Mouse (Mus musculus) CH12.LX (cell line): Measurements from ENCODE around the gene Htt. TPM values are rescaled to one million over a fixed set of nuclear protein-coding genes. Genes with fewer than 3 reads are reported as not detected.

Source experiments
- DNase-seq: peaks from one replicate; pipeline ENCODE4 v3.0.0-alpha.2; 2013; ENCODE audit errors: extremely low read depth
- H3K27ac ChIP-seq: 2 replicates; pipeline ENCODE4 v1.5.1; 2012; ENCODE audit warnings: low read depth, mild to moderate bottlenecking, control low read depth, moderate library complexity; ENCODE audit not compliant: insufficient read depth
- H3K27me3 ChIP-seq: replicated peaks from 2 replicates; pipeline ENCODE3; 2012; ENCODE audit warnings: inconsistent platforms
- H3K36me3 ChIP-seq, 2 experiments: replicated peaks in 1 of 2; 2 replicates each; pipeline versions ENCODE3 to v1.6.1; 2012; ENCODE audit warnings: inconsistent platforms in 1 of 2, low read length in 1 of 2, mild to moderate bottlenecking in 1 of 2, mixed read lengths in 1 of 2, moderate library complexity in 1 of 2; ENCODE audit not compliant: control insufficient read depth in 1 of 2, insufficient read depth in 1 of 2
- H3K4me1 ChIP-seq, 2 experiments: 2 replicates each; pipeline ENCODE4 v1.6.1; 2012; ENCODE audit warnings: inconsistent platforms in 1 of 2, moderate library complexity in 1 of 2; ENCODE audit not compliant: insufficient read depth in 2 of 2, control insufficient read depth in 1 of 2
- H3K4me2 ChIP-seq: 2 replicates; pipeline ENCODE4 v1.6.1; 2012; ENCODE audit warnings: low read depth, mild to moderate bottlenecking, control low read depth; ENCODE audit not compliant: poor library complexity, insufficient read depth, severe bottlenecking
- H3K4me3 ChIP-seq, 3 experiments: fragments of 150-350 bp in 1 of 3; sonication (generic) in 1 of 3; replicated peaks in 1 of 3; 2 replicates each; pipeline versions ENCODE3 to v1.5.1; 2011 to 2012; ENCODE audit warnings: low read depth in 2 of 3, low read length in 2 of 3, mild to moderate bottlenecking in 2 of 3, moderate library complexity in 2 of 3, control low read depth in 1 of 3, improper control_type of control experiment in 1 of 3, inconsistent platforms in 1 of 3, mixed read lengths in 1 of 3; ENCODE audit not compliant: poor library complexity in 1 of 3
- H3K79me2 ChIP-seq: replicated peaks from 2 replicates; pipeline ENCODE4 v1.6.1; 2012; ENCODE audit warnings: mild to moderate bottlenecking, moderate library complexity; ENCODE audit not compliant: control insufficient read depth, poor library complexity, insufficient read depth, severe bottlenecking; ENCODE audit errors: extremely low read depth
- H3K9ac ChIP-seq: 2 replicates; pipeline ENCODE4 v1.6.1; 2012; ENCODE audit warnings: low read depth, mild to moderate bottlenecking, control low read depth, moderate library complexity; ENCODE audit not compliant: insufficient read depth
- H3K9me3 ChIP-seq: replicated peaks from 2 replicates; pipeline ENCODE3; 2012; ENCODE audit warnings: low read length, inconsistent platforms, mixed read lengths
- CHD2 ChIP-seq: IDR thresholded peaks from 2 replicates; pipeline ENCODE4 v1.6.1; 2011; ENCODE audit warnings: low read length, improper control_type of control experiment
- CTCF ChIP-seq, 2 experiments: IDR thresholded peaks in 1 of 2; conservative IDR thresholded peaks in 1 of 2; 2 replicates each; pipeline ENCODE4 v1.5.1; 2011 to 2012; ENCODE audit warnings: low read depth in 2 of 2, low read length in 2 of 2, improper control_type of control experiment in 1 of 2, inconsistent platforms in 1 of 2, mild to moderate bottlenecking in 1 of 2, moderate library complexity in 1 of 2
- ELF1 ChIP-seq: IDR thresholded peaks from 2 replicates; pipeline ENCODE4 v1.6.1; 2014; ENCODE audit warnings: low read depth, mild to moderate bottlenecking, inconsistent platforms, low read length, improper control_type of control experiment
- EP300 ChIP-seq: IDR thresholded peaks from 2 replicates; pipeline ENCODE4 v1.6.1; 2011; ENCODE audit warnings: low read length, improper control_type of control experiment
- IRF4 ChIP-seq: IDR thresholded peaks from 2 replicates; pipeline ENCODE4 v1.6.1; 2014; ENCODE audit warnings: low read depth, mild to moderate bottlenecking, inconsistent platforms, low read length, improper control_type of control experiment
- MAFK ChIP-seq: IDR thresholded peaks from 2 replicates; pipeline ENCODE4 v1.6.1; 2011; ENCODE audit warnings: low read length, improper control_type of control experiment; ENCODE audit not compliant: insufficient replicate concordance
- MAZ ChIP-seq: IDR thresholded peaks from 2 replicates; pipeline ENCODE4 v1.6.1; 2012; ENCODE audit warnings: low read depth, mild to moderate bottlenecking, inconsistent platforms, low read length, improper control_type of control experiment, moderate library complexity
- MYC ChIP-seq: IDR thresholded peaks from 2 replicates; pipeline ENCODE4 v1.6.1; 2011; ENCODE audit warnings: low read depth, mild to moderate bottlenecking, improper control_type of control experiment, low read length
- NELFE ChIP-seq: IDR thresholded peaks from 2 replicates; pipeline ENCODE4 v1.6.1; 2011; ENCODE audit warnings: low read depth, low read length, improper control_type of control experiment
- NRF1 ChIP-seq: IDR thresholded peaks from 2 replicates; pipeline ENCODE4 v1.6.1; 2014; ENCODE audit warnings: low read depth, mild to moderate bottlenecking, inconsistent platforms, low read length, improper control_type of control experiment, moderate library complexity
- RAD21 ChIP-seq: IDR thresholded peaks from 2 replicates; pipeline ENCODE4 v1.6.1; 2011; ENCODE audit warnings: low read depth, mild to moderate bottlenecking, low read length, improper control_type of control experiment, moderate library complexity
- RCOR1 ChIP-seq: conservative IDR thresholded peaks from 2 replicates; pipeline ENCODE4 v1.6.1; 2012; ENCODE audit warnings: low read depth, mild to moderate bottlenecking, inconsistent platforms, low read length, improper control_type of control experiment
- SIN3A ChIP-seq: IDR thresholded peaks from 2 replicates; pipeline ENCODE4 v1.6.1; 2012; ENCODE audit warnings: low read length, improper control_type of control experiment, inconsistent platforms
- SMC3 ChIP-seq: IDR thresholded peaks from 2 replicates; pipeline ENCODE4 v1.6.1; 2011; ENCODE audit warnings: low read depth, low read length, improper control_type of control experiment
- TBP ChIP-seq: conservative IDR thresholded peaks from 2 replicates; pipeline ENCODE4 v1.6.1; 2011; ENCODE audit warnings: low read depth, low read length, improper control_type of control experiment
- UBTF ChIP-seq: IDR thresholded peaks from 2 replicates; pipeline ENCODE4 v1.6.1; 2012; ENCODE audit warnings: low read depth, mild to moderate bottlenecking, inconsistent platforms, low read length, improper control_type of control experiment, moderate library complexity
- USF1 ChIP-seq: IDR thresholded peaks from 2 replicates; pipeline ENCODE4 v1.6.1; 2014; ENCODE audit warnings: low read depth, mild to moderate bottlenecking, inconsistent platforms, low read length, improper control_type of control experiment
- ZC3H11A ChIP-seq: IDR thresholded peaks from 2 replicates; pipeline ENCODE4 v1.6.1; 2012; ENCODE audit warnings: low read depth, mild to moderate bottlenecking, inconsistent platforms, low read length, improper control_type of control experiment
- ZKSCAN1 ChIP-seq: IDR thresholded peaks from 2 replicates; pipeline ENCODE4 v1.6.1; 2012; ENCODE audit warnings: low read depth, inconsistent platforms, low read length, improper control_type of control experiment, borderline replicate concordance
- ZNF384 ChIP-seq: IDR thresholded peaks from 2 replicates; pipeline ENCODE4 v1.6.1; 2012; ENCODE audit warnings: low read depth, low read length, improper control_type of control experiment, inconsistent platforms
- dilution Hi-C: fragments of 300-500 bp; cut with MboI; formaldehyde crosslinking; loops from 2 replicates; pipeline ENCODE4 v1.14.3; 2020; ENCODE audit warnings: low sequenced_read_pairs; ENCODE audit not compliant: extremely low pct_unique_long_range_greater_than_20kb, extremely low pct_ligation_motif_present
- in situ Hi-C: fragments of 300-500 bp; cut with MboI; formaldehyde crosslinking; loops from 3 replicates; pipeline ENCODE4 v1.14.3; 2019; ENCODE audit warnings: low sequenced_read_pairs, low pct_ligation_motif_present, low pct_unique_long_range_greater_than_20kb, mixed read lengths
- polyA plus RNA-seq: library from polyadenylated mRNA; unstranded; fragments of >175 nt; gene quantifications from 2 replicates; pipeline ENCODE4 v1.2.1, GENCODE M21; 2012; ENCODE audit warnings: low read depth; ENCODE audit not compliant: insufficient read length
- total RNA-seq, 2 experiments: library from RNA; depleted of rRNA; stranded (reverse); fragments of 300-350 nt in 1 of 2; fragments of >200 nt in 1 of 2; gene quantifications; 2 replicates each; pipeline ENCODE4 v1.2.3; 2012 to 2014

The Htt gene
- total and polyA plus RNA-seq, 3 experiments = 10.2 to 18.1 (median 18.1) TPM

- H3K36me3 ChIP-seq = peaks cover 0 to 31% of the 10 kb centered on the region in 2 experiments
- peak; percentile 63 for DNase-seq
- H3K79me2 ChIP-seq = no peaks in the 10 kb centered on the region
- H3K4me1 ChIP-seq = peaks cover 0 to 7% of the 10 kb centered on the region in 2 experiments; a peak in 1 of 4 replicates
- no peak overlapping the region for H3K27ac ChIP-seq
- H3K9ac ChIP-seq = no peak overlapping the region
- H3K4me2 ChIP-seq = no peak overlapping the region
- dilution Hi-C loops (no loop called here), in situ Hi-C loops (loop anchor here (5.0 kb wide), 1 partner anchor 122 kb away; no protein-coding TSS in a partner anchor)
- no peak overlapping the region for H3K4me3 ChIP-seq
- H3K9me3 ChIP-seq = no peaks in the 10 kb centered on the region
- TF ChIP-seq MAZ (0 out of 2 replicates have a peak, but pooled peaks have one; percentile 29), CHD2 (no peak), ZC3H11A (peak; percentile 34; the same call in 1 of the 2 replicates), NELFE (0 out of 2 replicates have a peak, but pooled peaks have one; percentile 21), IRF4 (peak; percentile 21; the same call in 1 of the 2 replicates), NRF1 (peak; percentile 42; the same call in 1 of the 2 replicates), SIN3A (no peak), SMC3 (peak; percentile 87), ELF1 (0 out of 2 replicates have a peak, but pooled peaks have one; percentile 28), UBTF (no peak), MAFK (0 out of 2 replicates have a peak, but pooled peaks have one; percentile 5), RAD21 (peak; percentile 80), CTCF (conservative IDR thresholded peaks at IDR 0.05 in 1 of 2, IDR thresholded peaks at IDR 0.05 in 1 of 2; ENCODE audit: low read depth in 2 of 2, low read length in 2 of 2) (peak; percentile 68 to 86), USF1 (no peak)
- no peaks in the 10 kb centered on the region for H3K27me3 ChIP-seq
Observed at GRCm38 (mm10) chr5:34915801-34916200, 154.3 kb downstream of the Htt start.

DNA sequence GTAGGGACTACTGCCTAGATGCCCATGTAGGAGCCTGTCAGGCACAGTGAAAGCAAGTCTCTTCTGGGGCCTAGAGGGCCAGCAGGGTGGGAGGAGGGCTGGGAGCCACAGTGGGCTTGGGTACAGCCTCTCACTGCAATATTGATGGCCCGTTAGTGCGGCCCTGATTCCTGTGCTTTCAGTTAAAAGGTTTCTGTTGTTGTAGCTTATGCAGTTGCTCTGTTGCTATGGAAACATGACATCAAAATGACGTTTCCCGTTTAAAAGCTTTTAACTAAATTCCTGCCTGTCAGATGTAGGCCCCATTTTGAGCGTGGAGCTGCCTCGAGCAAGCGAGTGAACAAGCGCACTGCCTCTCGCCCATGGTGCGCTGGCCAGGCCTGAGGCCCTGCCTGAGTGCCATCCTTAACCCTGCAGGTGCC, 155.7 kb downstream of the Htt start:
- H3K36me3 ChIP-seq = peaks cover 3 to 28% of the 10 kb centered on the region in 2 experiments
- no peak for TF ChIP-seq RCOR1
- TF ChIP-seq TBP = no peak
- TF ChIP-seq ZC3H11A = no peak
- no peak for TF ChIP-seq MYC
- no peak for TF ChIP-seq ZNF384
- TF ChIP-seq MAZ = no peak
- TF ChIP-seq USF1 = no peak
- no peak for TF ChIP-seq UBTF
- TF ChIP-seq ZKSCAN1 = no peak
- no peak for TF ChIP-seq IRF4
- TF ChIP-seq RAD21 = no peak
- no peak for TF ChIP-seq EP300
- TF ChIP-seq ELF1 = no peak
- TF ChIP-seq, all 38 proteins: peak for 0
- no peak for DNase-seq
- Histone ChIP-seq H3K27me3 (no peaks in the 10 kb centered on the region), H3K4me3 (no peak overlapping the region), H3K4me2 (no peak overlapping the region), H3K79me2 (no peaks in the 10 kb centered on the region), H3K9me3 (no peaks in the 10 kb centered on the region), H3K9ac (no peak overlapping the region), H3K27ac (no peak overlapping the region), H3K4me1 (peaks cover 0 to 7% of the 10 kb centered on the region in 2 experiments; a peak in 1 of 4 replicates)
- in situ Hi-C loops = loop anchor here (5.0 kb wide), 1 partner anchor 120 kb away; no protein-coding TSS in a partner anchor
- dilution Hi-C loops = no loop called here
